Mouse (Mus musculus) c-Kit-negative CD71-positive TER-119-positive erythroid progenitor cells, embryonic 14.5 days (primary cell): ENCODE measurements around the gene Rap1gap2.

ENCODE experiments used
- DNase-seq: peaks from one replicate; pipeline ENCODE4 v3.0.0-alpha.2; 2013; ENCODE audit warnings: low read depth, low spot score

Gene Rap1gap2

DNA sequence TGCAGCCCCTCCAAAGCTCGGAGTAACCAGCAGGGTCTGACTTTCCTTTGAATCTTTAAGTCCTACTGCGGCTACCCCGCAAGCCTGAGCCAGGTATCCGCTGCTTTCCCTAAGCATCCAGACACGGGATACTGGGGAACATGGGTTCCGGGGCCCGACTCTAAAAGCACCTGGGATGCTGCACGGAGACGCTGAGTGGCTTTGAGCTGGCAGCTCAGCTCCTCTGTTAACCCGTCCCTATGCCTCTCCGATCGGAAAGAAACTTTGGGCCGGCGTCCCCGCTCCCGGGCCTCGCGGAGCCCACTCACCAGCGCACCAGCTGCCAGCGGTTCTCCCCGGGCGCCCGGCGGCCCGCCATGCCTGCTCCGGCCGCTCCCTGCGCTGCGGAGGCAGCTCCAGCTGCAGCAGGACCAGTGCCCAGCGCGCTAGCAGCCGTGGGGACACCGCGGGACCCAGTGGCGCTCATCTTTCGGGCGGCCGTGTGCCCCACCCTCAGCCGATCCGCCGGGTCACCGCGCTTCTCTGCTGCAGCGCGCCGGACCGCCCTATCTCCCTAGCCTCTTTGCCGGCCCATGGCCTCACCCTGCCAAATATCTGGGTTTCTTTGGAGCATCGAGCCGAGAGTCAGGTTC, at the start of gene Rap1gap2:
Gene Rap1gap2, minus strand, starts transcription at position 371 of the 632 bp plus-strand sequence.
- DNase-seq = no peak

DNA sequence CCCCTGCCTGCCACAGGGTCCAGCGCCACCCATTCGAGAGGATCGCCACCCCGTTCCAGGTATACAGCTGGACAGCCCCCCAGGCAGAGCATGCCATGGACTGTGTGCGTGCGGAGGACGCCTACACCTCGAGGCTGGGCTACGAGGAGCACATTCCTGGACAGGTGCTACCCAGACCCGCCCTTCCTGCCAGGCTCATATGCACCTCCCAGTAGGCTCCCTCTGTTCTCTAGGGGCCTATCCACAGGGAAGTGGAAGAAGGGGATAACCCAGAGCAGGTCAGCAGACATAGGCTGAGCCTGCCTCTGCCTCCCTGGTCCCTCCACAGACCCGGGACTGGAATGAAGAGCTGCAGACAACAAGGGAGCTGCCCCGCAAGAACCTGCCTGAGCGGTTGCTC, 49.6 kb upstream of the Rap1gap2 start:
- no peak for DNase-seq

DNA sequence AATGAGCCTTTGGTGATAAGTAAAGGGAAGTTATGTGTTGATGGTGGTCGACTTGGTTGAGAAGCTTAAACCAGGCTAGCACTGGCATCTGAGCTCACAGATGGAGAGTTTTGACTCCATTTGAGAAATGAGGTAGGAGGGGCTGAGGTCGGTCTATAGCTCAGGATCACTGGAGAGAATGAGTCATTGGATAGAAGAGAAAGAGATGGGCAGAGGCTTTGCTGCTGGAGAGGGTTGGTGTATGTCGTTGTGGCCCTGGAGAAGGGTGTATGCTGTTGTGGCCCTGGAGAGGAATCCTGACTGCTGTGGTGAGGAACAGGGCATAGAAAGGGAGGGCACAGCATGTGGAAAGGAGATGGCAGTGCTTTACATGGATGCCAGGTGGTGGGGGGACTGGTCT, 45.2 kb upstream of the Rap1gap2 start:
- DNase-seq = no peak

DNA sequence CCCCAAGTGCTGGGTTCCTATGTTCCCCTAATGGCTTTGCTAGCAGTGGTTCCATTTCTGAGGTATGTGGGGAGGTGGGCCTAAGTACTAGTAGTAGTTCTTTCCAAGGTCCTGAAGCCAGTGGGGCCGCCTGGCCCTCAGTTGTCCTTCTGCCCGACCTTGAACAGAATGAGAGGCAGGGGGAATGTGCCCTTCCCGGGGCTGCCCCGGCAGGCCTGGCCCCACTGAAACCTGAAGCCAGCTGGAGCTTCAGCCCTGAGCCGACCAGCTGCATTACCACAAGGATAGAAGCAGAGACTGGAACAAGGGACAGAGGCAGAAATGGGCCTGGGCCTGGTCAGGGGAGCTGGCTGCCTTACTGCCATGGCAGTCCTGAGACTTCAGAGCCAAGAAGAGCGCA, 42.7 kb upstream of the Rap1gap2 start:
- DNase-seq = no peak

DNA sequence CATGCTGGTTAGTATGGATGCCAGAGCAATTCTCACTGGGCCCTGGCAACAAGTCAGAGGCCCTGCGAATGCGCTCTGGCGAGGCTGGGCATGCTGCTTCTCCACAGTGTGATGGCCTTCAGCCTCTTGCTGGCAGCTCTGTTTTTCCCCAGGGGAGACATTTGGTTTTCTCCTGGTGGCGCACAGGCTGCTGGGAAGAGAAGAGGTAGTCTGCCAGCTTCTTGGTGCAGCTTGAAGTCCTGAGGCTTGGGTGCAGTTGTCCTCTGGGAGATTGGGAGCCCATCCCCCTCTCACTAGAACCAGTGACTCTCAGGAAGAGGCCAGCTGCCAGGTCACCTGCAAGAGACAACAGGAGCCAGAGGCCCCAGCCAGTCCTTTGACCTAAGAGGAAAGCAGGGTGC, 42.1 kb upstream of the Rap1gap2 start:
- DNase-seq = no peak

DNA sequence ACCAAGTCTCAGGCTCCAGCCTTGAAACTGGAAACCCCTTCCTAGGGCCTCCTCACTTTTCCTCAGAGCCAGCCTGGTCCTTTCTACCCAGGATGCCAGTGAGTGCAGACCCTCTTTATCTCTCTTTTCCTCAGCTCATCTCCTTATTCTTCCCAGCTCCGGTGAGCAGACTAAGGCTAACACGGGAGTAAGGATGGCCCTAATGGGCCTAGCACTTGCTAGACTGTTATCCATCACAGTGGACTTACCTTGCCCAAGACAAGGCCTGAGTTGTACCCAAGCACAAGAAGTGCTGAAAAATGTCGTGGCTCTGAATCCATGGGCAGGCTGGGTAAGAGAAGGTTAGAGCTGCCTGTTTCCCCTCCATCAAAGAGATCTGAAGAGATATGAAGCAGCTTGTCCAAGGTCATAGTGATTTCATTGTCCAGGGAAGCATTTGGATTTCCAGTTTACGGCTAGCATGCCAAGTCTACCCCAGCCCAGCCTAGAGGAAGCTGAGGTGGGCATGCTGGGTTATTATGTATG, 39.9 kb upstream of the Rap1gap2 start:
- DNase-seq = no peak

DNA sequence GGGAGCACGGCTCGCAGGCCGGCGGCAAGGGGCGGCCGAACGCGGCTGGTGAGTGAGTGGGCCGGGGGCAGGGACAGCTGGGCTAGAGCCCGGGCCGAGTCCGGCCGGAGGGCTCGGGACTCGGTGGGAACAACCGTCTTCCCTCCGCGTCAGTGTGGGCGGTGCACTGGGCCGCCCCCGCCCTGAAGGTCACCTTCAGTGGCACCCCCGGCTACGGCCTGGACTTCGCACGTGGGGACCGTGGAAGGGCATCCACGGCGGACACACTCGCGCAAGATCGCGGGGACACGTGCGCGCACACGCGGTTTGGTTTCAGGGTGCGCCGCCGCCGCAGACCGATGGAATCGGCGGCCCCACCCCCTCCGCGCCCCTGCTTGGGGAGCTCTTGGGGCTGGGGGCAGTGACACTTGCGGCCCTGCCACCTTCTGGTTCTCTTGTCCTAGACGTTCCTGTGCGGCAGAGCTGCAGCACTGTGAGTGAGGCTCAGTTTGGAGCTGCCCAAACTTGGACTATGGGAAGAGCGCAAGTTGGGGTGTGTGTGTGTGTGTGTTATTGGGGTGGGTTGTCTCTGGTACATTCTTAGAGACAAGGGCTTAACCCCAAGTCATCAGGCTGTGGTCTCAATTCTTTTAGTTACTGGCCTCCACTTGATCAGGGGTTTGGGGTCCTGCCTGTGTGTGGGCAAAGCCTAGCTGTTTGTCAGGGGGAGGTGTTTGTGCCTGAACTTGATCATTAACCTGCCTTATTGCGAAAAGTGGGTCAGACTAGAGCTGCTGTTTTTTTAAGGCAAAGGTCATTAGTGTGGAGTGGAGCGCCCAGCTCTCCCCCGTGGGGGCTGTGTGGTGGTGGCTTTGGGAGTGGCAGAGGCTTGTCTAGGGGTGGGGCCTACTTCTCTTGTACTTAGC, 39.2 kb upstream of the Rap1gap2 start:
- no peak for DNase-seq

DNA sequence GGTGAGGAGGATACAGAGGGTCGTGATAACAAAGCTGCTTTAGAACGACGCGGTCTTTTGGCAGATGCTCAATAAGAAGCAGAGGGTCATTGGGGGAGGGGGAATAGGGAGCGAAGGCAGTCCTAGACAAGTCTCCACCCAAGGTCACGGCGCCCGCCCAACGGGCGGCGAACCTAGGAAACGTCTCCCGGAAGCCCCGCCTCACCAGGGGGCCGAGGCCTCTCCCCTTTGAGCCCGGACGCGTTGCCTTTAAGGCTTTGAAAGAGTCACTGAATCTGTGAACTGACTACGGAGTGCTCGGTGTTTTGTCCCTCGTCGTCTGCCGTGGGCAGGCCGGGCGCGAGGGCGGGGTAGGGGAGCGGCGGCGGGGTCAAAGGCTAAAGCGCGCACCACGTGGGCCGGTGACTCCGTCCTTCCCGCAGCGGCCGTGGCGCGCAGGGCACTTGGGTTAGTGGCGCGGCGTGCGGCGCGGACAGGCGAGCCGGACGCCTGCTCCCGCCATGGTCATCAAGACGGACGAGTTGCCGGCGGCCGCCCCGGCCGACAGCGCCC, 38.5 kb upstream of the Rap1gap2 start, which contains the start of gene Cluh:
Gene Cluh, plus strand, starts transcription at position 401 of the 552 bp plus-strand sequence.
- DNase-seq = peak; percentile 74

DNA sequence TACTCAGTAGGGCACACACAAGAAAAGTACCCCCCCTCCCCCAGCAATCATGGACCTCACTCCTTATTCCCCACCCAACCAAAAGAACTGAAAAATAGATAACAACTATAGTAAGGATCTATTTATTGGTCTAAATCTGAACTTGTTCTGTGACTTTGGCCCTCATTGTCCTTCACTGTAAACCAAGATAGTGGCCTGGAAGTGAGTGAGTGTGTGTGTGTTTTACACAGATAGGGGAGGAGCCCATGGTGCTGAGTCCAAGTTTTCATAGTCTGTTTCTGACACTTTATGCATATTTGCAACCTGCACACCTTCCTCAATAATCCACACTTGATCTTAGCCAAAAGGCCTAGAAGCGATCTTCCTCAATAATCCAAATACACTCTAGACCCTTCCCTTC, 38.0 kb upstream of the Rap1gap2 start:
- peak; percentile 22 for DNase-seq

DNA sequence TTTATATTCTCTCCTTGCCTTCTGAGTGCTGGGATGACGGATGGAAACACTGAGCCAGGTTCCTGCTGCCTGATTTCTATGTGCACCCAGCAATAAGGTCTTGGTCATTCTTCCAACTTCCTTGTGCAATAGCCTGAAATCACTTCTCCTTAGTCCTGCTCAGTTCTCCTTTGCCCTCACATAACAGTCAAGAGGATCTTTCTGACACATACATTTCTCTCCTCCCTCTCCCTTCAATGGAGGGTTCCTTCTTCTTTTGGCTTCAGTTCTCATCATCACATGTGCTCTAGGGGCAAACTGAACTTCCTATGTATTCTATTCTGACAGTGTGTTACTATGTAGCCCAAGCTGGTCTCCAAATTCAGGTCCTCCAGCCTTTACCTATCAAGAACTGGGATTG, 37.3 kb upstream of the Rap1gap2 start:
- no peak for DNase-seq

DNA sequence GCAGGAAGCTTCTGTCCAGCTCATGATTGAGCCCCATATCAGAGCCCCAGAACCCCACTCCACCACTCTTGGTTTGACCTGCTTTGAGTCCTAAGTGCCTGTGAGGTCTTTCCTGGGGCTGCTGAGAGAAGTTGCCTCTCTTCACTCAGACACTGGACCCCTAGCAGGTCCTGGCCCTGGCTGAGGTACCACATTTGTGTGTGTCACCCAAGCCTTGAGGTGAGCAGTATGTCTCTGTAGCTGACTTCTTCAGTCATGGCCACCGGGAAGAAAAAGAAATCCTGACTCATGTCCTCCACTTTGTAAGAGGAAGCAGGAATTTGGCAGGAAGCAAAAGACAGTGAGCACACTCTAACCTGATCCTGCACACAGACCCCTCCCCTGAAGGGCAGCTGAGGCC, 28.9 kb upstream of the Rap1gap2 start:
- DNase-seq = no peak

DNA sequence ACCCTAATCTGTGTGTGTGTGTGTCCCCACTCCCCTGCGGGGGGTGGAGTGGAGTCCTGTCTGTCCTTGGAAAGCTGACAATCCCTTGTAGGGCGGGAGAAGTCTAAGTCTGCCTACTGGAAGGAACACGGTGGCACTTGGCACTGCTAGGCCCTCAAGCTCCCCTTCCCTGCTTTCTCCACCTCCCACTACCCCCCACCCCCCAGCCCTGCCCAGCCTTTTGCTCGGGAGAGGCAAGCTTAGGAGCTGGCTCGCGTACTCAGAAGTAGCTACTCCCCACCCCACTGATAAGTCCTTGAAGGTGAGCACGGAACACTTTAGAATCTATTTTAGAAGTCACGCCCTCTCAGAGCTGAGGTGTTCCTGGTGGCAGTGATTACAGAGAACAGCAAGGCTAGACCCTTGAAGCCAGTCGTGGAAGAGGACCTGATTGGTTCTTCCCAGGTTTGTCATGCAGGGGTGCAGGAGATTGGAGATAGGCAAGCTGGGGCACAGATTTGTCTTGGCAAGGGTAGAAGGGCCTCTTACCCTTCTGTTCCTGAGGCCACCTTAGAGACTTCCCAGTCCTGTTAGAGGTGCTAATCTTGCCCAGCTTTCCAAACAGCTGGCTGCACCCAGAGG, 28.2 kb upstream of the Rap1gap2 start:
- DNase-seq = no peak

DNA sequence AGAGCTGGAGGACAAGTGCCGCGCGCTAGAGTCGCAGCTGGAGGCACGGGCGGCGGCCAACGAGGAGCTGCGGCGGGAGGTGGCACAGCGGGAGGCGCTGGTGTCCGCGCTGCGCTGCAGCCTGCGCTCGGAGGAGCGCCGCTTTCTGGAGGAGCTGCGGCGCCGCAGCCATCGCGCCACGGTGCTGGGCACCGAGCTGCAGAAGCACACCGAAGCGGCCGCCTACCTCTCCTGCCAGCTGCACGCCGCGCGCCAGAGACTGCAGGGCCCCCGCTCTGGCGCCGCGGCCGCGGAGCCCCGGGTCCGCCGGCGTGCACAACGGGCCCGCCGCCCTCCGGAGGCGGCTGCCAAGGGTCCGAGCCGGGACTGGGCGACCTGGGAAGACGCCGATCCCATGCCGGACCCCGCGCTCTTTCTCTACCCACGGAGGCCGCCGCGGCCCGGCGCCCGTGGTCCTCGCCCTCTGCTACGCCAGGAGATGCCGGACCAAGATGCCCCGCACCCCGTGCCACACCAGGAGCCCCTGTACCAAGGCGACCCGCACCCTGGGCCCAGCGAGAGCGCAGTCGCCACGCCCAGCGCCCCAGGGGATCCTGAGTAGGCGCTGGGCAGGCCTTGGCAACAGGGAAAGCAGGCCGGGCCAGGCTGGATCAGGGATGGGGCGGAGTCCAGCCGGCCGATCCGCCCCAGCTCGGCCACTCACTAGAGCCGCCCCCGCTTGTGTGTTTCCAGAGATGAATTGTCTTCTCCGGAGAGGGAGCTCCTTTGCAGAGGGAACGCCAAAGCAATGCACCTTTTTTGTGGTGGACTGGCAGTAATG, 27.5 kb upstream of the Rap1gap2 start:
- no peak for DNase-seq

DNA sequence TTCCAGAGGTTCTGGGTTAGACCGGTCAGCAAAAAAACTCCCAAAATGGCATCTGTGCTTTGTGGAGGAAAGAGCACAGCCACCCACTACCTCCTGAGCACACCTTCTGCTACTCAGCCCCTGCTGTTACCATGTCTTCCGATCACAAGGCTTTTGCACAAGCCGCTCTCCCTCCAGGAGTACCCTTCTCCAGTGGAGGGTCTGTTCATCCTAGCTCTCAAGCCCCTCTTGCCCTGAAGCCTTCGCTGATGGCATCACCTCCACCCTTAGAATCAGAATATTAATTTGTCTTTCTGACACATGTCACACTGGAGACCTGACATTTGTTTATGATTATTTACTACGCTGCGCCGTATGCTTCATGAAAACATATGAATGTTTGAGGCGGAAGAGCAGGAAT, 26.8 kb upstream of the Rap1gap2 start:
- no peak for DNase-seq

DNA sequence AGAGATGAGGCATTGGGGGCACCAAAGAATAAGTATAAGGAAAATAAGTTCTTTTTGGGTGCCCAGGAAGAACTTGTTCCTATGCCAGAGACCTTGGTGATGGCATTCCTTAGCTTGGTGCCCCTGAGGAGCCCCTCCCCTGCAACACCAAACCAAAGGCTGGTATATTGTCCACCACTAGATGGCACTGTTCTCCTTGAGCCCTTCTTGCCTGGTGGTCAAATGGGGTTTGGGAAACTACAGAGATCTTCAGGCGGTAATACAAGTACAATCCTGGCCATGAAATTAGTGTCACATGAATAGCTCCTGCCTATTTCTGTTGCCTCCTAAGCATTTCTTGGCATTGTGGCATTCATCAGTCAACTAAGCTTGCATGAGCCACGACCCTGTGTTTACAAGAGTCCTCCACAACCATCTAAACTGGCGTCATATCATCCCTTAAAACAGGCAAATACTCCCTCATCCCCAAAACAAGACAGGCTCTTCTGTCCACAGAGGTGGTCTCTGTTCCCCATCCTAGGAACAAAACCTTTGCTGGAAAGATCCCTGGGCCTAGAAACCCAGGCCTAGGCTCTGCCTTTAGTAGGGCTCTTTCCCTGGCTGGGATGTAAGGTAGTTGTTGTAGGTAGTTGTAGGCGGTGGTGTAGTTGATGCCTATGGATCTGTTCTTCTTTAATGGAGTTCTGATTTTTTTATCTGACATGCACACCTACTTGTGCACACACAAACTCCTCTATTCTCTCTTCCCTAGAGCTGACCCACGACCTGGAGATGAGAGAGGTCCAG, 24.0 kb upstream of the Rap1gap2 start:
- DNase-seq = peak; percentile 43

DNA sequence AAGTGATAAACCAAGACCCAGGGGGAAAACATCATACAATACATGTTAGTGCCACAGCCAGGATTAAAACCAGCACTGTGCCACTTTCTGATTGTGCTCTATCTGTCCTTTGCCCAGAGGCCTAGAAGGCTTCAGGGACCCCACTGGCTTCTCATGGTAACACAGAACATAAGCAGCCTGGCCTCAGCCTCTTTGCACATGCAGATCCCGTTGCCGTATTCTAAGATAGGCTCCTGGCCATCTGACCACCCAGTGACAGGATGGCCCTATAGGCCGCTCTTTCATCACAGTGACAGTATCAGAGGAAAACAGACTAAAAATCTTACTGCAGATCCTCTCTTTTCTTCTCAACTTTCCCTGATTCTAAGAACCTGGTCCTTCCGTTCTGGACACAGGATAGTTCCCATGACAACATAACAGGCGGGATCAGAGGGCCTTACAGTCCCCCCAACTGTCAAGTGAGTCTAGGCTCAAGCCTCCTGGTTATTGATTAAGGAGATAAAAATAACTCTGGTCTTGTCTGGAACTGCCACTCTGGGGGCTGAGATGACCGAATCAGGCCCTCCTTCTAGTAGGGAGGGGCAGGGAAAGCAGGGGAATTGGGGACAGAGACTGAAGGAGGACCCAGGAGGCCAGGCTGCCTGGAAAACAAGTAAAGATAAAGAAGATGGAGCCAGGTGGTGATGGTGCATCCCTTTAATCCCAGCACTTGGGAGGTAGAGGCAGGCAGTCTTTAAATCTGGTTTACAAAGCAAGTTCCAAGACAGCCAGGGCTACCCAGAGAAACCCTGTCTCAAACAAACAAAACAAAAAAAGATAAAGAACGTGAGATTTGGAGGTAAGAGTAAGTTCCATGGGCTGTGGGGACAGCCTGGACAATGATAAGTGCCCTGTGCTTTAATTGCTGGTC, 21.4 kb upstream of the Rap1gap2 start:
- no peak for DNase-seq

DNA sequence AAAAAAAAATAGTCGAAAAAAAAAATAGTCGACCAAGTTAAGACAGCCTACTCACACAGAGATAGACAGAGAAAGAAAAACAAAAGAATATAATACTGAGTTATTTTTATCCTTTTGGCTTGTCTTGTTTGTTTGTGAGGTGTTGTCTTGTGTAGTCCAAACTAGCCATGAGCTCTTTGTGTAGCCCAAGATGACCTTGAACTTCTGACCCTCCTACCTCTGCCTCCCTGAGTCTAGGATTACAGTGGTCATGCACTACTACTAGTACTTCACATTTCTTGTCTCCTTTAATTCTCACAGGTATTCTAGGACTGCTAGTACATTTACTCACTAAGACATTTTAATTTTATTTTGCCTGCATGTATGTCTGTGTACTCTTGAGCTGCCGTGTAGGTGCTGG, 16.8 kb upstream of the Rap1gap2 start:
- DNase-seq = no peak

DNA sequence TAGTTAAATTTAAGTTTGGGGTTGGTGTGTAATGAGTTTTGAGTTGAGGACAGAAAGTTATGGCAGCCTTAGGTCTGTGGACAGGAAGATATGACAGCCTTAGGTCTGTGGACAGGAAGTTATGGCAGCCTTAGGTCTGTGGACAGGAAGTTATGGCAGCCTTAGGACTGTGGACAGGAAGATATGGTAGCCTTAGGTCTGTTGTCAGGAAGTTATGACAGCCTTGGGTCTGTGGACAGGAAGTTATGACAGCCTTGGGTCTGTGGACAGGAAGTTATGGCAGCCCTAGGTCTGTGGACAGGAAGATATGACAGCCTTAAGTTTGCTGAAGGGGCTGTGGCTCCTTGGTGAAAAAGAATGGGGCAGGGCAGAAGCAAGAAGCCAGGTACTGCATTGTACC, 14.6 kb upstream of the Rap1gap2 start:
- no peak for DNase-seq

DNA sequence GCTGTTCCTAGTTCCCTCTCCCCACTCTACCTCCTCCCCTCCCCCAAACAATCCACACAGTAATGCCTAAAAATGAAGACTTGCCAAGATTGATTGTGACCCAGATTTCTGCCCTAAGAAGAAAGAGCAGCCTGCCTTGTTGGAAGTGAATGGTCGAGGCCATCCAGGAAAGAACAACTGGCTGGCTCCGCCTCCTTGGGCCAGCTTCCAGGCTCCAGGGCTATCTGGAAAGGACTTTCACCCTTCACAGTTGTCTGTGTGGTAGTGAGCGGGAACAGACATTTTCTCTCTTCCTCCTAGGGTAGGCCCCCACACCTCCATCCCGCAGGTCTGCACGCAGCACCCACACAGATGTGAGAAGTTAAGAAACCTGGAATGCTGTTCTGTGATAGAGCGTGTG, 13.0 kb upstream of the Rap1gap2 start:
- no peak for DNase-seq
